Mouse (Mus musculus): ENCODE measurements around the gene Adam4.
"Not testable (repeated sequence)": the region's sequence is repeated elsewhere in the genome, so short reads cannot be mapped to it uniquely, and the experiment has no call there.

Gene Adam4

DNA sequence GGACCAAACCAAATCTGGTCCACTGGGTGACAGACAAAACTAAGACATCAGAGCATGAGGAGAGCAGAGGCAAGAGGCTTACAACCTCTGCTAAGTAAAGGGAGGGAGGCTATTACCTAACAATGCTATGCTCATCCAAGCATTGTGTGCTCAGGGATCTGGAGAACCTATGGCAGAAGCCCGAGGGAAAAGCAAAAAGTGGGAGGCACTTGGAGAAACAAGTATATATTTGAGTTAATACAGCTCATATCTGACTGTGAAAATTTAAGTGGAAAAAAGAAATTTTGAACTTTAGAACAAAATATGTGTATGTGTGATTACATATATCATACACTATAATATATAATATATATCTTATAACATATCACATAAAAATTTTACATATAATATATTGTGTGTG is at the start of gene Adam4:
Gene Adam4, minus strand, starts transcription at position 101 of the 400 bp plus-strand sequence.
- no peak for DNase-seq (ENCODE audit: extremely low spot score, low spot score)

DNA sequence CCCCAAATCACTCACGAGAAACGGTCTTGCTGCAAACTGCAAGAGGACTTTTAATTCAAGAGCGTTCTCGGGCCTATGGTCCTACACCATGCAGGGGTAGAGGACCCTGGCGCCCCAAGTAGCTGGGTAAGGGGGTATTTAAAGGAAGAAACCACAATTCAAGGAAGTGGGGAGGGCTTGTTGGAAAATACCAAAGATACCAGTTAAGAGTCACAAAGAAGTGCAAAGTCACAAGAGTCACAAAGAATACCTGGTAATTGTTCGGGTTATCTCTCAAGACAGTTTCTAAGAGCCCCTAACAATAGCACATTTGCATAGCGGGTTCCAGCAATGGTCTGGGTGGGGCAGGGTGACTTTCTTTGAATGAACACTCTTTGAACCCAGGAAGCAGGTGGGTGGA is 37.3 kb upstream of the Adam4 start:
- not testable (repeated sequence) for DNase-seq (ENCODE audit: extremely low spot score, low spot score)

DNA sequence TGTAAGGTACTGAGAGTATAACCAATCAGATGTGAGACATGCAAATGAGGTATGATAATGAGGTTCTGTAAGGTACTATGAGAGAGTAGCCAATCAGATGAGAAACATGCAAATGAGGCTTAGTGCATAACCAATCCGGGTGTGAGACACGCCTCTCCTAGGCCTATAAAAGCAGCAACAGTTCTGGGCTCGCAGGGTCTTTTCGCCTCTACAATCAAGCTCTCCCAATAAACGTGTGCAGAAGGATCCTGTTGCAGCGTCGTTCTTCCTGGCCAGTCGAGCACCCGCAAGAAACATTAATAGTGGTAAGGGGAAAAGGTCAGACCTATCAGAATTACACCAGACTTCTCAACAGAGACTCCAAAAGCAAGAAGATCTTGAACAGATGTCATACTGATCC is 17.2 kb upstream of the Adam4 start:
- DNase-seq (ENCODE audit: extremely low spot score, low spot score): not testable (repeated sequence)

DNA sequence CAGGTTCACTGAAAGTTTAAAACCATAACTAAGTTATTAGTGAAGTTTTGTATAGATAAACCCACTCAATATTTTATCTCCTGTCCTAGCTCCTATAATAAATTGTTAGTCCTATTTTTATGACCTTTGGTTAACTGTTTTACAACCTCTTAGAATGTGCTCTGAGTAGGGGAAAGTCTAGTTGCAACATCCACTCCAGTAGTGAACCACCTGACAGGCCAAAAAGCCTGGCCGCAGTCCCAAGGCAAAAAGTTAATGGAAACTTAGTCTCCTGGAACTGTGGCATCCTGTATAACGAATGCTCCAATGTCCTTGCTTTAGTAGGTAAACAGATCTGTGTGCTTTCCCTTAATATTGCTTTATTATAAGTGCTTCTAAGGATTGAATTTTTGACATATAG is 13.0 kb upstream of the Adam4 start:
- DNase-seq (ENCODE audit: extremely low spot score, low spot score): not testable (repeated sequence)

DNA sequence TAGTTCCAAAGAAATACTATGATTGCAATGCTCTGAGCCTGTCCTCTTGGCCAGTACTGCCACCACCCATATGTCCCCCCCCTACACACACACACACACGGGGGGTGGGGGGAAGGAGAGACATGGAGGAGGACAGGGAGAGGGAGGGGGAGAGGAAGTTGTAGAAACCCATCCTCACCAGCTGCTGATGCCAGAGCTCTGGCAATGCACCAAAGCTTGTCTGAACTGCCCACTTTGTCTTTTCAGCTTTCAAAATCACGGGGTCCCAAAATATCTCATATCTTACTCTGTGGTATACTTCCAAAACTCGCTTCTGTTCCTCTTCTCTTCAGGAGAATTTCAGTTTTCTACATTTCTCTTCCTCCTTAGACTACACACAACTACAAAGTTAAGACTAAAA is 8.5 kb downstream of the Adam4 start:
- DNase-seq (ENCODE audit: extremely low spot score, low spot score): no peak

DNA sequence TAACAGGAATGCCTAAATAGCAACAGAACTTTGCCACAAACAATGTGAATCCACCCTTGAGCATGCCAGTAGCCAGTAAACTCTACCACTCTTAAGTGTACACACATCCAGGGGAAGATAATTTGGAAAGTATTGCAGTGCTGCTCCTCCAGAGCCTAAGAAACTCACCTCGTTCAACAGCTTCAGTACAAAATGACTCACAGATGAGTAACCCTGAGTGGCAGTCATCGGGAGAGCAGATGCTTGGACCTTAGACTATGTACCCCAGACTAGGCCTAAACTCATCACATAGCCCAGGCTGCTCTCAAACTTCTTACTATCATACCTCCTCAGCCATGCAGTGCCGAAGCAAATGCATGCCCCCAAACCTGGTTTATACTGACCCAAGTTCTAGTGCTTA is 12.8 kb downstream of the Adam4 start:
- no peak for DNase-seq (ENCODE audit: extremely low spot score, low spot score)

DNA sequence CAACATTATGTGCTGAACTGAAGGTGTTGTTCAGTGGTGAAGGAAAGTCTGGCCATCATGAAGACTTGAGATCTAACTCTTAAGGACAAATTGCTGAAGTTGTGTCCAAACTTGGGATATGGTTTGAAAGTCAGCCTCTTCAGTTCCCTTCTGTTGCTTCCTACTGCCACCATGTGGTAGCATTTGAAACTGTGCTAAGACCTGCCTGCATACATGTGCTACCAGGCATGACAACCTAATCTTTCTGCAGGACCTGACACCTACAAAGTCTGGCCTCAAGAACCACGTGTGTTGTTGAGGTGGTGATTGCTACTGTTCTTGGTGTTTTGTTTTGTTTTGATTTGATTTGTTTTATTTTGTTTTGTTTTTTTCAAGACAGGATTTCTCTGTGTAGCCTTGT is 19.6 kb downstream of the Adam4 start:
- DNase-seq (ENCODE audit: extremely low spot score, low spot score): peak; percentile 40

DNA sequence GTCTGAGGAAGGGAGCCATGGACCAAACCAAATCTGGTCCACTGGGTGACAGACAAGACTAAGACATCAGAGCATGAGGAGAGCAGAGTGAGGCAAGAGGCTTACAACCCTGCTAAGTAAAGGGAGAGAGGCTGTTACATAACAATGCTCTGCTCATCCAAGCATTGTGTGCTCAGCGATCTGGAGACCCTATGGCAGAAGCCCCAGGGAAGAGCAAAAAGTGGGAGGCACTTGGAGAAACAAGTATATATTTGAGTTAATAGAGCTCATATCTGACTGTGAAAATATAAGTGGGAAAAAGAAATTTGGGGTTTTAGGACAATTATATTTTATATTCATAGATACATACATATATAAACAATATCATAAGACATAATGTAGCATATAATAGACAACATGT is 42.4 kb downstream of the Adam4 start, which contains the start of gene Gm4787:
Gene Gm4787, minus strand, starts transcription at position 101 of the 400 bp plus-strand sequence.
- DNase-seq (ENCODE audit: extremely low spot score, low spot score): not testable (repeated sequence)

Measured in neural tube, embryonic 10.5 days (tissue).